Mouse (Mus musculus) embryonic facial prominence, embryonic 11.5 days (tissue): Measurements from ENCODE around the gene Oxct1. TPM values are rescaled to one million over a fixed set of nuclear protein-coding genes. Genes with fewer than 3 reads are reported as not detected.

Experiments
- polyA plus RNA-seq: library from polyadenylated mRNA; unstranded; fragments of >200 nt; fragmentation: Nextera tagmentation; extraction: Ambion mirVana; gene quantifications from 2 replicates; pipeline ENCODE4 v1.2.1, GENCODE M21; 2014

Gene Oxct1
- polyA plus RNA-seq, 1 experiment from 2014 or later: 215 TPM

Other genes starting within 250 kb of the Oxct1 start
- 5.4 and 6.2 TPM in 2 replicates for gene Fbxo4, start 46.8 kb upstream of the Oxct1 start, polyA plus RNA-seq
- gene AW549877, start 30.6 kb upstream of the Oxct1 start, polyA plus RNA-seq: 51.8 and 54.6 TPM in 2 replicates